Mouse (Mus musculus) cortical plate, adult 2 months (tissue): Measurements from ENCODE around the gene Pglyrp1.

Source experiments
- CTCF ChIP-seq: fragments of 200-500 bp; IDR thresholded peaks from 2 replicates; pipeline ENCODE4 v1.5.1; 2011; ENCODE audit warnings: mild to moderate bottlenecking, control low read depth, low read length; ENCODE audit not compliant: insufficient read depth; ENCODE audit errors: extremely low read depth
- POLR2A ChIP-seq: fragments of 200-500 bp; IDR thresholded peaks from 2 replicates; pipeline ENCODE4 v1.6.1; 2011; ENCODE audit warnings: mild to moderate bottlenecking, low read length, control low read depth; ENCODE audit not compliant: insufficient read depth; ENCODE audit errors: extremely low read depth

DNA sequence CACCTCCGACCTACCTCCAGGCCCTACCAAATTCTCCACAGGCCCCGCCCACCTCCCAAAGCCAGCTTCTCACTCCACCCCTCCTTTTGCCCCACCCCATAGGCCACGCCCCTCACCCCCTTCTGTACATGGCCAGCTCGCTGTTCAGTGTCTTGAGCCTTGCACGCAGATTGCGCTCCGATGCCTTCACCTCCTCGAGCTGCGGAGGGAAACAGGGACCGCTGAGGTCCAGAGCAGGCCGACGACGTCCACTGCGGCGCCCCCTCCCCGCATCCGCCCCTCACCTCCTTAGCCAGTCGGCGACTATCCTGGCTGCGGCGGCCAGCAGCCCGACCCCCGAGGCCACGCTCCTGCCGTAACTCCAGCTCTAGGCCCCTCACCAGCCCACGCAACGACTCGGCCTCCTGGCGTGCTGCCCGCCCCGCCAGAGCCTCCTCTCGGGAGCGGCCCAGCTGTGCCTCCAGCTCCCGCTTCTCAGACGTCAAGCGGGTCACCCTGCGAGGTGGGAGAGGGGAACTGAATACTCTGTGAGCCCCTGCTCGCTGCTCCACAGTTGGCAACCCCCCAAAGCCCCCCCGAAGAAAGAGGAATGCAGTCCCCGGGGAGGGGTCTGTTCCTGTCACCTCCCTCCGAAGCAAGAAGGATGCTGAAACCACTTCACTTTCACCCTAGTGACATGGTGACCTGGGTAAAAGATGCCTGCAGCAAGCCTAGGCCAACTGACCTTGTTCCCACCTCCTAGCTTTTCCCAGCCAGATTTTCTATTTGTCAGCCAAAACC, 22.7 kb downstream of the Pglyrp1 start:
- no peak for TF ChIP-seq CTCF
- TF ChIP-seq POLR2A, result no peak
